Mouse (Mus musculus): Measurements from ENCODE around the gene Phf3. TPM values are rescaled to one million over a fixed set of nuclear protein-coding genes. Genes with fewer than 3 reads are reported as not detected.
"Not testable (repeated sequence)": the region's sequence is repeated elsewhere in the genome, so short reads cannot be mapped to it uniquely, and the experiment has no call there.

Phf3 gene
- polyA plus RNA-seq, 1 experiment from 2014 or later: 28.2 TPM

- H3K4me1 ChIP-seq (ENCODE audit: insufficient read depth, low read depth, low read length): no peaks in the 10 kb centered on the region
- no peak overlapping the region for H3K27ac ChIP-seq (ENCODE audit: low read length)
- ATAC-seq (no peak), DNase-seq (ENCODE audit: low spot score) (no peak)
- H3K9ac ChIP-seq (replicated peaks; ENCODE audit: low read depth): no peak overlapping the region
- no peaks in the 10 kb centered on the region for H3K27me3 ChIP-seq (replicated peaks; ENCODE audit: insufficient read depth, low read length)
- H3K36me3 ChIP-seq (ENCODE audit: insufficient read depth, low read length): no peaks in the 10 kb centered on the region
- 67% methylated on average over 3 of the region's 3 CpGs for WGBS
- TF ChIP-seq CTCF (IDR thresholded peaks at IDR 0.05) (no peak), EP300 (IDR thresholded peaks at IDR 0.05) (no peak)
- no peaks in the 10 kb centered on the region for H3K9me3 ChIP-seq (ENCODE audit: low read length)
- no peak overlapping the region for H3K4me2 ChIP-seq (replicated peaks; ENCODE audit: low read depth, low read length)
- H3K4me3 ChIP-seq (ENCODE audit: low read depth, low read length): no peak overlapping the region
Measured at GRCm38 (mm10) chr1:30903480-30904218, 29.9 kb upstream of the Phf3 start.

GRCm38 (mm10) chr1:30898691-30899090 is 25.0 kb upstream of the Phf3 start:
- H3K9ac ChIP-seq (replicated peaks; ENCODE audit: low read depth): no peak overlapping the region
- ATAC-seq (no peak), DNase-seq (ENCODE audit: low spot score) (no peak)
- no peaks in the 10 kb centered on the region for H3K27me3 ChIP-seq (replicated peaks; ENCODE audit: insufficient read depth, low read length)
- no peaks in the 10 kb centered on the region for H3K9me3 ChIP-seq (ENCODE audit: low read length)
- H3K36me3 ChIP-seq (ENCODE audit: insufficient read depth, low read length): no peaks in the 10 kb centered on the region
- WGBS: 68% methylated on average over 2 of the region's 2 CpGs
- TF ChIP-seq CTCF (IDR thresholded peaks at IDR 0.05) (no peak), EP300 (IDR thresholded peaks at IDR 0.05) (no peak)
- no peak overlapping the region for H3K4me3 ChIP-seq (ENCODE audit: low read depth, low read length)
- no peak overlapping the region for H3K4me2 ChIP-seq (replicated peaks; ENCODE audit: low read depth, low read length)
- H3K27ac ChIP-seq (ENCODE audit: low read length): no peak overlapping the region
- no peaks in the 10 kb centered on the region for H3K4me1 ChIP-seq (ENCODE audit: insufficient read depth, low read depth, low read length)

- not testable (repeated sequence) for DNase-seq (ENCODE audit: low spot score); H3K4me3 ChIP-seq (ENCODE audit: low read depth, low read length); H3K4me2 ChIP-seq (replicated peaks; ENCODE audit: low read depth, low read length)
Measured at GRCm38 (mm10) chr1:30895366-30895765, 21.6 kb upstream of the Phf3 start.

GRCm38 (mm10) chr1:30883806-30884205 is 10.1 kb upstream of the Phf3 start:
- WGBS: 96% methylated on average over 1 of the region's 1 CpGs

More at GRCm38 (mm10) chr1:30895366-30895765, 21.6 kb upstream of the Phf3 start:
- not testable (repeated sequence) for H3K9ac ChIP-seq (replicated peaks; ENCODE audit: low read depth); H3K27ac ChIP-seq (ENCODE audit: low read length); ATAC-seq; H3K36me3 ChIP-seq (ENCODE audit: insufficient read depth, low read length); H3K4me1 ChIP-seq (ENCODE audit: insufficient read depth, low read depth, low read length); H3K27me3 ChIP-seq (replicated peaks; ENCODE audit: insufficient read depth, low read length); H3K9me3 ChIP-seq (ENCODE audit: low read length)

DNA sequence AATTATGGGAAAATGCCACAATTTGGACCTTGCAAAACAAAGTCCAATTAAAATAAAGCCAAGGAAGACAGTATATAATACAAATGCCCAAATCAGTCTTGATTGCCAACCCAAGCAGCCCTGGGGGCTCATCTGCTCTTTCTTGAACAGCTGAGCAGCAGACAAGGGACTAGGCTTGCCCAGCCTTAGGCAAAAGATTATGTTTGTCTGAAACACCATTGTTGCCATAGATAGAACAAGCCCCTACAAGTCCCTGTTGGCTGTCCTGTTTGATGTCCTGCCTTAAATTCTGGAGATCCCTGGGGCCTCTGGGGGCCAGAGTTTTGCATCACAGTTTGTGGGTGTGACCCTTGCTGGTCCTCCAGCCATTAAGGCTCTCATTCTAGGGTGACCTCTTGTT is 2.0 kb upstream of the Phf3 start:
- Histone ChIP-seq H3K27me3 (replicated peaks; ENCODE audit: insufficient read depth, low read length) (no peaks in the 10 kb centered on the region), H3K9ac (replicated peaks; ENCODE audit: low read depth) (no peak overlapping the region), H3K27ac (ENCODE audit: low read length) (no peak overlapping the region), H3K4me1 (ENCODE audit: insufficient read depth, low read depth, low read length) (no peaks in the 10 kb centered on the region), H3K4me3 (ENCODE audit: low read depth, low read length) (no peak overlapping the region), H3K9me3 (ENCODE audit: low read length) (no peaks in the 10 kb centered on the region), H3K36me3 (ENCODE audit: insufficient read depth, low read length) (no peaks in the 10 kb centered on the region), H3K4me2 (replicated peaks; ENCODE audit: low read depth, low read length) (no peak overlapping the region)
- DNase-seq (ENCODE audit: low spot score) (no peak), ATAC-seq (no peak)
- TF ChIP-seq EP300 (IDR thresholded peaks at IDR 0.05): no peak
- no peak for TF ChIP-seq CTCF (IDR thresholded peaks at IDR 0.05)

More at GRCm38 (mm10) chr1:30883806-30884205, 10.1 kb upstream of the Phf3 start:
- H3K4me1 ChIP-seq (ENCODE audit: insufficient read depth, low read depth, low read length); H3K9me3 ChIP-seq (ENCODE audit: low read length); H3K9ac ChIP-seq (replicated peaks; ENCODE audit: low read depth); H3K36me3 ChIP-seq (ENCODE audit: insufficient read depth, low read length); H3K4me2 ChIP-seq (replicated peaks; ENCODE audit: low read depth, low read length); H3K27me3 ChIP-seq (replicated peaks; ENCODE audit: insufficient read depth, low read length); ATAC-seq; H3K4me3 ChIP-seq (ENCODE audit: low read depth, low read length); H3K27ac ChIP-seq (ENCODE audit: low read length); DNase-seq (ENCODE audit: low spot score): not testable (repeated sequence)

- Histone ChIP-seq H3K27me3 (replicated peaks; ENCODE audit: insufficient read depth, low read length) (no peaks in the 10 kb centered on the region), H3K36me3 (ENCODE audit: insufficient read depth, low read length) (no peaks in the 10 kb centered on the region), H3K9me3 (ENCODE audit: low read length) (no peaks in the 10 kb centered on the region), H3K9ac (replicated peaks; ENCODE audit: low read depth) (peak overlapping the region; percentile 4; the same call in 1 of the 2 replicates), H3K4me2 (replicated peaks; ENCODE audit: low read depth, low read length) (peak overlapping the region; percentile 65), H3K4me3 (ENCODE audit: low read depth, low read length) (peak overlapping the region; percentile 96), H3K27ac (ENCODE audit: low read length) (peak overlapping the region; percentile 97), H3K4me1 (ENCODE audit: insufficient read depth, low read depth, low read length) (no peaks in the 10 kb centered on the region)
- WGBS: 35% methylated on average over 15 of the region's 15 CpGs
- TF ChIP-seq CTCF (IDR thresholded peaks at IDR 0.05): no peak
- TF ChIP-seq EP300 (IDR thresholded peaks at IDR 0.05): no peak
- no peak for ATAC-seq
- DNase-seq (ENCODE audit: low spot score): peak; percentile 28
Measured at GRCm38 (mm10) chr1:30874261-30875131, 775 bp upstream of the Phf3 start.

All from lung, postnatal 0 days (tissue).